Mouse (Mus musculus): ENCODE data around the gene Nrros. TPM values are rescaled to one million over a fixed set of nuclear protein-coding genes. Genes with fewer than 3 reads are reported as not detected.
A peak's percentile ranks its signal among the peaks of the same experiment; 100 is the strongest.

The Nrros gene
- polyA plus RNA-seq (2011; ENCODE audit: insufficient read depth, insufficient read length, low read depth, missing spikeins), result 0.61 and 1.1 TPM in 2 replicates

DNA sequence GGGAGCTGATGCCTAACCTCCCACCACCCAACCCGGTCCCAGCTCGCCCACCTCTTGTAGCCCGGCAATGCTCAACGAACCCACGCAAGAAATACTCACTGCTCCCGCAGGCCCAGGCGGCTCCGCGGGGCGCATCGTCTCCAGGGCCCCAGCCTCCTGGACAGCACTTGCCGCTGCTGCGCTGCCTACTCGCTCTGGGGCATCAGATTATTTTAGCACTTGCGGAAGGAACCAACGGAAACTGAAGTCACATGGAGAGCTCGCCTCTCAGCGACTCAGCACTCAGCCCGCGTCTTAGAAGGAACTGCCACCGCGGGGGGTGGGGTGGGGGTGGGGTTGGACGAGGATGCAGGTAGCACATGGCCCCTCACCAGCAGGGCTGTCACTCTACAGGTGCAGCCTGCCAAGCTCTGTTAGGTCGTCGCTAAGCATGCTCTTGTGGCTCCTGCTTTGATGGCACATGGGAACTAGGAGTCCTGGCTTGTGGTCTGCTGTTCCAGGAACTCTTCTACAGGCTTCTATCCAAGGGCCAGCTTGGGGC, at the start of gene Nrros:
Gene Nrros, minus strand, starts transcription at position 314 of the 541 bp plus-strand sequence.
- peaks cover 4% of the 10 kb centered on the region; the same call in 1 of the 2 replicates for H3K9me3 ChIP-seq (replicated peaks; ENCODE audit: control insufficient read depth, insufficient read depth, low read length, poor library complexity, severe bottlenecking)
- no peak within 1 kb of the TSS for H3K27ac ChIP-seq (ENCODE audit: insufficient read depth, low read length)

DNA sequence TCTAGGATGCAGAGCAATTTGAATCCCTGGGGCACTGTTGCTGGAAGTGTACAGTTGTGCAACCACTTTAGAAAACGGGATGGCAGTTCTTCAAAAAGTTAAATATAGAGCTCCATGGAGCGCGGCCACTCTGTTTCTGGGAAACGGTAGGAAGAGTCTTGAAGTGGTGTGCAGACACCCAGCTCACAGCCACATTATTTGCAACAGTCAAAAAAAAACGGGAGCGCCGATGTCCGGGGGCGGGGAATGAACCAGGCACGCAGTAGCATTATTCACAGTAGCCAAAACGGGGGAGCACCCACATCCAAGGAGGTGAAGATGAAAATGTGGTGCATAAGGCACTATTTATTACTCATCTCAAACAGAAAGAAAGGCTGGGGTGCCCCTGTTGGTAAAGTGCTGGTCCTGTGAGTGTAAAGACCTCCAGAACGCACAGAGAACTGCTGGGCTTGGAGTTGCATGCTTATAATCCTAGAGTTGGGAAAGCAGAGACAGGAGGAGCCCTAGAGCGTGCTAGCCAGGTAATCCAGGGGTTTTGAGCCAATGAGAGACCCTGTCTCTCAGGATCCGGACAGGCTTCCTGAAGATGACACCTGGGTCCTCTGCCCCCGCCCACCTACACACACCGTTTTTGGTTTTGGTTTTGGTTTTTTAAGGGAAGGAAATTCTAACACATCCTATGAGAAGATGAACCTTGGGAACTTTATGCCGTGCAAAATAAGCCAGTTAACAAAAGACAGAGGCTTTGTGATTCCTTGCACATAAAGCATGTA, 49.6 kb upstream of the Nrros start:
- TF ChIP-seq CTCF (IDR thresholded peaks at IDR 0.05; ENCODE audit: low read depth, low read length), result no peak
- no peaks in the 10 kb centered on the region; the same call in 1 of the 2 replicates for H3K9me3 ChIP-seq (replicated peaks; ENCODE audit: control insufficient read depth, insufficient read depth, low read length, poor library complexity, severe bottlenecking)
- no peak overlapping the region for H3K27ac ChIP-seq (ENCODE audit: insufficient read depth, low read length)
- H3K4me3 ChIP-seq (ENCODE audit: low read depth, low read length), result no peak overlapping the region
- H3K27me3 ChIP-seq (ENCODE audit: control insufficient read depth, insufficient read depth, low read length, poor library complexity, severe bottlenecking), result no peaks in the 10 kb centered on the region
- H3K9ac ChIP-seq (ENCODE audit: low read depth, poor library complexity, severe bottlenecking), result no peak overlapping the region
- no peaks in the 10 kb centered on the region for H3K36me3 ChIP-seq (ENCODE audit: control insufficient read depth, insufficient read depth, low read length, poor library complexity, severe bottlenecking)
- H3K4me1 ChIP-seq (ENCODE audit: control insufficient read depth, insufficient read depth, low read length), result no peaks in the 10 kb centered on the region

More for the DNA sequence above, at the start of gene Nrros:
- Histone ChIP-seq H3K4me1 (ENCODE audit: control insufficient read depth, insufficient read depth, low read length) (peaks cover 2% of the 10 kb centered on the region), H3K36me3 (ENCODE audit: control insufficient read depth, insufficient read depth, low read length, poor library complexity, severe bottlenecking) (no peaks in the 10 kb centered on the region), H3K9ac (ENCODE audit: low read depth, poor library complexity, severe bottlenecking) (peak within 1 kb of the TSS; percentile 22), H3K27me3 (ENCODE audit: control insufficient read depth, insufficient read depth, low read length, poor library complexity, severe bottlenecking) (no peaks in the 10 kb centered on the region), H3K4me3 (ENCODE audit: low read depth, low read length) (peak within 1 kb of the TSS; percentile 46)
- TF ChIP-seq EP300 (IDR thresholded peaks at IDR 0.05; ENCODE audit: insufficient read depth, low read depth, low read length) (no peak), POLR2A (IDR thresholded peaks at IDR 0.05; ENCODE audit: insufficient read depth, low read length) (no peak), CTCF (IDR thresholded peaks at IDR 0.05; ENCODE audit: low read depth, low read length) (no peak)

DNA sequence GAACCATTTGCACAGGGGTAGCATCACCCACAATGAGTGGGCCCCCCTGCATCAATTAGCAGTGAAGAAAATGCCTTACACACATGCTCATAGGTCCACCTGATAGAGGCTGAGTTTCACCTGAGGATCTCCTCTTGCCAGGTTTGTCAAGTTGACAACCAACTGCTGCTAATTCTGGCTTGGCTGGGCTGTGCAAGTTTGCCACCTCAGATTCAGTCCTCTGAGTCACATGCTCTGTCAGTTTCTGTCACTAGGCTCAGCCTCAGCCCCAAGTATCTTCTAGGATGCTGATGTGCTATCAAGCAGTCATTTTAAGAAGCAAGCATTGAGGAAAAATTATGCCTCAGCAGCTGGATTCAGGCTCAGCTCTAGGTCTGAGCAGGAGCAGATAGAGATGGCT, 48.8 kb upstream of the Nrros start:
- Histone ChIP-seq H3K36me3 (ENCODE audit: control insufficient read depth, insufficient read depth, low read length, poor library complexity, severe bottlenecking) (no peaks in the 10 kb centered on the region), H3K27ac (ENCODE audit: insufficient read depth, low read length) (no peak overlapping the region), H3K4me1 (ENCODE audit: control insufficient read depth, insufficient read depth, low read length) (no peaks in the 10 kb centered on the region), H3K9me3 (replicated peaks; ENCODE audit: control insufficient read depth, insufficient read depth, low read length, poor library complexity, severe bottlenecking) (no peaks in the 10 kb centered on the region; the same call in none of the 2 replicates), H3K4me3 (ENCODE audit: low read depth, low read length) (no peak overlapping the region), H3K27me3 (ENCODE audit: control insufficient read depth, insufficient read depth, low read length, poor library complexity, severe bottlenecking) (no peaks in the 10 kb centered on the region), H3K9ac (ENCODE audit: low read depth, poor library complexity, severe bottlenecking) (no peak overlapping the region)
- no peak for TF ChIP-seq POLR2A (IDR thresholded peaks at IDR 0.05; ENCODE audit: insufficient read depth, low read length)
- TF ChIP-seq EP300 (IDR thresholded peaks at IDR 0.05; ENCODE audit: insufficient read depth, low read depth, low read length), result no peak
- TF ChIP-seq CTCF (IDR thresholded peaks at IDR 0.05; ENCODE audit: low read depth, low read length), result no peak

DNA sequence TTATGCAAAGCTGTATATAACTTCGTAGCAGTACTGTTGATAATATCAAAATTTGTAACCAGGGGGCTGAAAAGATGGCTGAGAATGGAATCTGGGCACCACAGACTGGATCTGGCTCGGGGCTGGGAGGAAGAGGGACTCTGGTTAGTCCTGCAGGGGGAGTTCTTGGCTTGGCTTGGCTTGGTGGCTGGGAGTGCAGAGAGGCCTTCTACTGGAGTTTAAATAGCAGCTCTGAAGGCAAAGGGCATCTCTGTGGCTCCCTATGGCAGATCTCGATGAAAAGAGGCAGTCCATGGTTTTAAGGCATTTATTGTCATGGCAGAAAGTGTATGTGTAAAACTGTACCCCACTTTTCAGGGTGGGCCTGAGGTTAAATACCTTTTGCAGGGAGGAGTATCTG, 39.5 kb upstream of the Nrros start:
- peak; percentile 43 for TF ChIP-seq CTCF (IDR thresholded peaks at IDR 0.05; ENCODE audit: low read depth, low read length)
- TF ChIP-seq POLR2A (IDR thresholded peaks at IDR 0.05; ENCODE audit: insufficient read depth, low read length), result no peak
- TF ChIP-seq EP300 (IDR thresholded peaks at IDR 0.05; ENCODE audit: insufficient read depth, low read depth, low read length), result no peak
- peaks cover 5% of the 10 kb centered on the region; the same call in 1 of the 2 replicates for H3K9me3 ChIP-seq (replicated peaks; ENCODE audit: control insufficient read depth, insufficient read depth, low read length, poor library complexity, severe bottlenecking)

DNA sequence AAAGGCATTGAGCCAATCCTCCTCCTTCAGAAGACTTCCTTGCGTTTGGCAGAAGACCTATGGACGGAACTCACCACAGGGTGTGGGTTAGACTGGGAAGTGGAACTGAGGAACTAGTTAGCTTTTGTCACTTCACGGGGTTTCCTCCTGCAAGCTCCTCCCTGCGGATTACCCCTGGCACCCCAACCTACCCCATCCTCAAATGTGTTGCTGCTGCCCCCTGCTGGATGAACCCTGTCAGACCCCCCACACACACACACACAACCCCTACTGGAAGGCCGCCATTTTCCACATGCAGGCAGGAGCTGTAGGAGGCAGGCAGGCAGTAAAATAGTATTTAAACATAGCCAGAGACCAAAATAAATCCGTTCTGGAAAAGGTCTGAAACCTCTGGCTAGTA, 37.3 kb upstream of the Nrros start:
- Histone ChIP-seq H3K4me3 (ENCODE audit: low read depth, low read length) (no peak overlapping the region), H3K27me3 (ENCODE audit: control insufficient read depth, insufficient read depth, low read length, poor library complexity, severe bottlenecking) (no peaks in the 10 kb centered on the region), H3K9me3 (replicated peaks; ENCODE audit: control insufficient read depth, insufficient read depth, low read length, poor library complexity, severe bottlenecking) (peaks cover 5% of the 10 kb centered on the region; the same call in 1 of the 2 replicates), H3K9ac (ENCODE audit: low read depth, poor library complexity, severe bottlenecking) (no peak overlapping the region), H3K36me3 (ENCODE audit: control insufficient read depth, insufficient read depth, low read length, poor library complexity, severe bottlenecking) (no peaks in the 10 kb centered on the region), H3K27ac (ENCODE audit: insufficient read depth, low read length) (no peak overlapping the region), H3K4me1 (ENCODE audit: control insufficient read depth, insufficient read depth, low read length) (no peaks in the 10 kb centered on the region)
- no peak for TF ChIP-seq POLR2A (IDR thresholded peaks at IDR 0.05; ENCODE audit: insufficient read depth, low read length)
- TF ChIP-seq CTCF (IDR thresholded peaks at IDR 0.05; ENCODE audit: low read depth, low read length), result peak; percentile 64
- TF ChIP-seq EP300 (IDR thresholded peaks at IDR 0.05; ENCODE audit: insufficient read depth, low read depth, low read length), result no peak

More for the DNA sequence above, 39.5 kb upstream of the Nrros start:
- Histone ChIP-seq H3K4me3 (ENCODE audit: low read depth, low read length) (no peak overlapping the region), H3K4me1 (ENCODE audit: control insufficient read depth, insufficient read depth, low read length) (no peaks in the 10 kb centered on the region), H3K27ac (ENCODE audit: insufficient read depth, low read length) (no peak overlapping the region), H3K9ac (ENCODE audit: low read depth, poor library complexity, severe bottlenecking) (no peak overlapping the region), H3K36me3 (ENCODE audit: control insufficient read depth, insufficient read depth, low read length, poor library complexity, severe bottlenecking) (no peaks in the 10 kb centered on the region), H3K27me3 (ENCODE audit: control insufficient read depth, insufficient read depth, low read length, poor library complexity, severe bottlenecking) (no peaks in the 10 kb centered on the region)

DNA sequence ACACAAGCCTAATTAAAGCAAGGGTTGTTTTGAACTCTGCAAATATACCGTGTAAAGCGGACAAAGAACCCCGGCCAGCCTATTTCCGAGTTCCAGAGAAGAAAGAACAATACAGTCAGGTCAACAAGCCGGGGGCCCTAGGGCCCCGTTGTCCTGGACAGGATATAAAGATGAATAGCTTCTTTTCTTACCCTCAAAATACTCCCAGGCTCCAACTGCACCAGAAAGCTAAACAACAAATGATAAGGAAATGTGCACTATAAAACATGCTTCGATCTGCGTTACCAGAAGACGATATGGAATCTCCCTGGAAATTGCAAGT, 35.6 kb upstream of the Nrros start:
- Histone ChIP-seq H3K36me3 (ENCODE audit: control insufficient read depth, insufficient read depth, low read length, poor library complexity, severe bottlenecking) (no peaks in the 10 kb centered on the region), H3K4me3 (ENCODE audit: low read depth, low read length) (no peak overlapping the region), H3K9me3 (replicated peaks; ENCODE audit: control insufficient read depth, insufficient read depth, low read length, poor library complexity, severe bottlenecking) (peaks cover 5% of the 10 kb centered on the region; the same call in 1 of the 2 replicates), H3K27me3 (ENCODE audit: control insufficient read depth, insufficient read depth, low read length, poor library complexity, severe bottlenecking) (no peaks in the 10 kb centered on the region), H3K4me1 (ENCODE audit: control insufficient read depth, insufficient read depth, low read length) (no peaks in the 10 kb centered on the region), H3K9ac (ENCODE audit: low read depth, poor library complexity, severe bottlenecking) (no peak overlapping the region), H3K27ac (ENCODE audit: insufficient read depth, low read length) (no peak overlapping the region)
- no peak for TF ChIP-seq EP300 (IDR thresholded peaks at IDR 0.05; ENCODE audit: insufficient read depth, low read depth, low read length)
